Mouse (Mus musculus) adrenal gland, postnatal 4 days (tissue): ENCODE measurements around the gene Gm4871. TPM values are rescaled to one million over a fixed set of nuclear protein-coding genes. Genes with fewer than 3 reads are reported as not detected.
A peak's percentile ranks its signal among the peaks of the same experiment; 100 is the strongest.
"Not testable (repeated sequence)": the region's sequence is repeated elsewhere in the genome, so short reads cannot be mapped to it uniquely, and the experiment has no call there.

Experiments used
- DNase-seq, 2 experiments: peaks; one replicate each; pipeline ENCODE4 v3.0.0; 2021 to 2022; ENCODE audit warnings: low spot score in 2 of 2, mixed read lengths in 2 of 2
- long read RNA-seq, 2 experiments: library from polyadenylated mRNA; stranded (forward); transcript quantifications; one replicate each; pipeline ENCODE4 v2.0.0; 2021
- total RNA-seq, 2 experiments: library from RNA; stranded (reverse); gene quantifications; 2 replicates each; pipeline ENCODE4 v1.2.3; 2021

The Gm4871 gene
- total RNA-seq = not detected
- long read RNA-seq, experiment 1 = 0 reads
- long read RNA-seq, experiment 2 = 0 reads

DNA sequence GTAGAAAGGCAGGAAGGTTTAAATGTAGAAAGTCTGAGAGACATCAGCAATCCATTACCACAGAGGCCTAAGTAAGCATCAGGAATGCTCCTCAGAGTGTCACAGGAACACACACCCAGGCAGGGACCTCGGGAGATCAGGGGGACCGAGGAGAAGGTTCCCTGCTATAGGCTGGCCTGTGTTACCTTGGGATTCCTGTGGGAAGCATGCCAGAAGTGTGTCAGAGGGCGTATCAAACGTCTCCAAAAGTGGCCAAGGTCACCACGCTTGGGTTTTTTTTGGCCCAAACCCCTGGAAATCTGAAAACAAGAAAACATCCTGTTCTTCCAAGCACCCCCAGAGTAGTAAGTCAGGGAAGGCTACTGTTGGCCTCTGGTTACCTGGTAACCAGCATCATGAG is at the start of gene Gm4871:
Gene Gm4871, minus strand, starts transcription at position 364 of the 400 bp plus-strand sequence.
- DNase-seq = not testable (repeated sequence)

DNA sequence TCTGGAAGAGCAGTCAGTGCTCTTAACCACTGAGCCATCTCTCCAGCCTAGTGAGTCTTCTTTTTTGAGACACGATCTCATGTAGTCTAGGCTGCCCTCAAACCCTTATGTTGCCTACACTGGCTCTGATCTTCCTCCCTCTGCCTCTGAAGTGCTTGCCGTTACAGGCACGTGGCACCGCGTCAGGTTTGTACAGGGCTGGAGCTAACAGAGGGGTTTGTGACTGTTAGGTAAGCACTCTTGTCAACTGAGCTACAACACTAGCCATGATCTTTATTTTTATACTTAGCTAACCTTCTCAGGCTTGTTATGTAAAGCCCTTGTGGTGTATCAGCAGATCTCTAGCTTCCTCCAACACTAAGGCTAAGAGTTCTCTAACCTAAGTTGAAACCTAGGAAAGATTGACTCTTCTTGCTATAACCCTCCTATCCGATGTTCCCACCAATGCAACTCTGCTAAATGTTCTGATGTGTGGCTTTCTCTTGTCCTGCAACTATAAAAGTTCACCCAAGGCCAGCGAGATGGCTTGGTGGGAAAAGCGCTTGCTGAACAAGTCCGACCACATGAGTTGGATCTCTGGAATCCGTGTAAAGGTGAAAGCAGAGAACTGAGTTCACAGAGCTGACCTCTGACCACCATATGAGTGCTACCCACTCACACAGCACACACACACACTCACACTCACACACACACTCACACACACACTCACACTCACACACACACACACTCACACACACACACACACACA is 49.5 kb upstream of the Gm4871 start:
- no peak for DNase-seq

DNA sequence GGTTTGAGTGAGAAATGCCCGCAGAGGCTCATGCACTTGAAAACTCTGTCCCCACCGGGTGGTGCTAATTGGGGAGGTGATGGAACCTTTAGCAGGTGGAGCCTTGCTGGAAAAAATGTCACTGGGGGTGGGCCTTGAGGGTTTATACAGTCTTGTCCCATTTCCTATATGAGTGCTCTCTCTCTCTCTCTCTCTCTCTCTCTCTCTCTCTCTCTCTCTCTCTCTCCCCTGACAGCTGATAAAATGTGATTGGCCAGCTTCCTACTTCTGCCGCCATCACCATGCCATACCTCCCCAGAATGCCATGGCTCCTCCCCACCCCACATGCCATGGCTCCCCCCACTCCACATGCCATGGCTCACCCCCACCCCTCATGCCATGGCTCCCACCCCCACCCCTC is 42.5 kb upstream of the Gm4871 start:
- DNase-seq = no peak

- no peak for DNase-seq
Observed at GRCm38 (mm10) chr5:145071342-145071741, 38.8 kb upstream of the Gm4871 start.

DNA sequence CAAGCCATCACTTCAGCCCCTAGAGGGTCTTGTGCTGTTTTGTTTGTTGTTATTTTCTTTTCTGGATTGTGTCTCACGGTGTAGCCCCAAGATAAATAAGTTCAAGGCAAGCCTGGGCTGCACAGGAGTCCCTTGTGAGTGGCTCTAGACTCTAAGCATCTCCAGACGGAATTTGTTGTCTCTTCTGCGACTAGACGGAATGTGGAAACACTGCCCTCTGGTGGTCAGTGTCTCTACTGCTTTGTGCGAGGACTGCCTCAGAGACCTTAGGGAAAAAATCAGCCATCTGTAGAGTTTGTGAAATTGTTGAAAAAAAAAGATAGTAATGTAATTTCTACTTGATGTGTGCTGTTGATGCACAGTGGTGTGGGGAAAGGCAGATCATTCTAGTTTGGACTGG is 37.2 kb upstream of the Gm4871 start:
- DNase-seq = peak; percentile 23 to 53

GRCm38 (mm10) chr5:145068863-145069262 is 36.3 kb upstream of the Gm4871 start:
- DNase-seq = no peak

- no peak for DNase-seq
Observed at GRCm38 (mm10) chr5:145064765-145065340, 32.3 kb upstream of the Gm4871 start.

DNA sequence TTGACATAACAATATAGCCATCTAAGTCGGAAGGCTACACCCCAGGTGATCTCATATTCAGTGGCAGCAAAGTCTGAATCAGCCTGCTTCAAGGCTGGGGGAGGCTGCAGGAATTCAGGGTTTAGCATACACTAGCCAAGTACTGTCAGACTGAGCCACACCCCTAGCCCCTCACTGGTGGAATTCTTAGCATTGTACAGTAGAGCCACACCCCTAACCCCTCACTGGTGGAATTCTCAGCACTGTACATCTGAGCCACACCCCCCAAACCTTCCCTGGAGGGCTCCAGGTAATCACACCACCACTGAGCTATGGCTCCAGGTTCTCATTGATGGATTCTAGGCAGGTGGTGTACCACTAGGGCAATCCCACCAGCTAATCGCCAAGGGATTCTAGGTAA is 27.0 kb upstream of the Gm4871 start:
- no peak for DNase-seq

DNA sequence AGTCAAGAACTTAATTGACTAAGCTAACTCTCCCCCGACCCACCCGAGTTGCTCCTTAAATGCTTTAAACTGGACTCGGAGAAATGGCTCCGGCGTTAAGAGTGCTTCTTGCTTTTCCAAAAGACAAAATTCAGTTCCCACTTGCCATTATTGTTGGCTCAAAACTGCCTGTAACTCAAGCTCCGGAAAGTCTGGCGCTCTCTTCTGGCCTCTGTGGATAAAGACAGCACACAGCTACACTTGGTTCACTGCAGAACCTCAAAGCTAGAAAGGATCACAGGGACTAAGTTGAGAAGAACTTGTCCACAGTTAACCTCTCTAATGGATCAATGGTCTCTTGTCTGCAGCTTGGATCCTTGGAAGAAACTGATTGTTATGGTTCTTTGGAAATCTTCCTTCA is 26.2 kb upstream of the Gm4871 start:
- no peak for DNase-seq

DNA sequence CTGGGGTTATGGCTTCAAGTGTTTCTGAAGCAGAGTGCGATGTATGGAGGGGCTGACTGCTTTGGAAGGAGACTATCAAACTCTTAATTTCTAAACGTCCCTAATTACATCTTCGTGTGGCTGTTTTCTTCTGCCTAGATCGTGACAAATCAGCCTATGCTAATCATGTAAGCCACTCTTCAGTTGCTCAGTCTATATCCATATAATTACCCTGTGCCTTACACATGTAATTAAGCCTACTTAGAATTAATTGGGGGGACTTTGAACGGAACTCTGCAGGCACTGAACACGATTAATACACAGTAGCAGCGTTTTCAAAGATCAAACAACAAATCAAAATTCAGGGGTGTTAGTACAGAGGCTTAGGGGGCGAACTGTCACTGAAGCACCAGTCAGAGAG is 25.4 kb upstream of the Gm4871 start:
- no peak for DNase-seq

DNA sequence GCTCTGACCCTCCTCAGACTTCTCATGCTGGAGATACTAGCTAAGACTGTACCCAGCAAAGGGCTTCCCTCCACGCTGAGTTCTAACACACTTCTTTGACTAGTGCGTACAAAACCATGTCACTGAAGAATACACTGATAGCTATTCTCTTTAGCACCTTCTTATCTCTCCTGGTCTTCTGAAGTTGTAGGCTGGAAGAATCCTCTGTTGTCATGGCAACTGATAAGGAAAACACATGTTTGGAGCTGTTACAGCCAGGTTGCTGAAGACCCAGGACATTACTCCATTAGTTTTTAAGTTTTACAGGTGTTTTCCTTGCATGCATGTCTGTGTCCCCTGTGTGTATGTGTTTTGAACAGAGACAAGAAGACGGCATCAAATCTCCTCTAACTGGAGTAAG is 21.6 kb upstream of the Gm4871 start:
- not testable (repeated sequence) for DNase-seq

GRCm38 (mm10) chr5:145042690-145043089 is 10.1 kb upstream of the Gm4871 start, which contains the start of gene 1700018F24Rik:
Gene 1700018F24Rik, plus strand, starts transcription at chr5:145042990.
- DNase-seq = not testable (repeated sequence)

DNA sequence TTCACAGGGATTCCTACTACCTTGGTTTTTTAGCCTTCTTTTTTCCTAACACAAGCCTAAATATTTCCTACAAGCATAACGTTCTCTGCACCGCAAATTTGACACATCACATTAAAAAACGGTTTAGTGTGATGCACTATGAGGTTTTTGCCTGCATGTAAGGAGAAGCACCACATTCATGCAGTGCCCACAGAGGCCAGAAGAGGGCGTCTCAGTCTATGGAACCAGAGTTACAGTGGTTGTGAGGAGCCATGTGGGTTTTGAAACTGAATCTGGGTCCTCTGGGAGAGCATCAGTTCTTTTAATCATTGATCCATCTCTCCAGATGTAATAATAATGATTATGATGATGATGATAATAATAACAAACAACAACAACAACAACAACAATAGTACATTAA is 9.1 kb upstream of the Gm4871 start:
- DNase-seq = no peak

- not testable (repeated sequence) for DNase-seq
Observed at GRCm38 (mm10) chr5:145030476-145030875, 2.1 kb downstream of the Gm4871 start.

DNA sequence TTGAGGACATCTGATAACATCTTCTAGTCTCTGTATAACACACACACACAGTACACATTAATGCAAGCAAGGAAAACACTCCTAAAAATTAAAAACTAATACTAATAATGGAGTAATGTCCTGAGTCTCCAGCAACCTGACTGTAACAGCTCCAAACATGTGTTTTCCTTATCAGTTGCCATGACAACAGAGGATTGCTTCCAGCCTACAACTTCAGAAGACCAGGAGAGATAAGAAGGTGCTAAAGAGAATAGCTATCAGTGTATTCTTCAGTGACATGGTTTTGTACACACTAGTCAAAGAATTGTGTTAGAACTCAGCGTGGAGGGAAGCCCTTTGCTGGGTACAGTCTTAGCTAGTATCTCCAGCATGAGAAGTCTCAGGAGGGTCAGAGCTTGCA is 11.8 kb downstream of the Gm4871 start:
- not testable (repeated sequence) for DNase-seq

DNA sequence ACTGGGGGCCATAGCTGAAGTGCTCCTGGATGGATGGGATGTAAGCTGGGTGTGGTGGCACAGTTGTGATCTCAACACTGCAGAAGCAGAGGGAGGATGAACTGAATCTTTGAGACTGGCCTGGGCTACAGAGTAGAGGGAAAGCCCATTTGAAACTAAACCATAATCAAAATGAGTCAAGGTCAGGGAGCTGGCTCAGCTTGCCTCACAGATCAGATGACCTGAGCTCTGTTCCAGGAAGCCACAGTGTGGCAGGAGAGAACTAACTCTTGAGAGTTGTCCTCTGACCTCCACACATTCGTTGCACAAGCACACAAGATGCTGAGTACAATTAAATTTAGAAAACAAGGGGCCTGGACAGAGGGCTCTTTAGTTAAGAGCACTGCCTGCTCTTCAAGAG is 12.3 kb downstream of the Gm4871 start:
- not testable (repeated sequence) for DNase-seq

DNA sequence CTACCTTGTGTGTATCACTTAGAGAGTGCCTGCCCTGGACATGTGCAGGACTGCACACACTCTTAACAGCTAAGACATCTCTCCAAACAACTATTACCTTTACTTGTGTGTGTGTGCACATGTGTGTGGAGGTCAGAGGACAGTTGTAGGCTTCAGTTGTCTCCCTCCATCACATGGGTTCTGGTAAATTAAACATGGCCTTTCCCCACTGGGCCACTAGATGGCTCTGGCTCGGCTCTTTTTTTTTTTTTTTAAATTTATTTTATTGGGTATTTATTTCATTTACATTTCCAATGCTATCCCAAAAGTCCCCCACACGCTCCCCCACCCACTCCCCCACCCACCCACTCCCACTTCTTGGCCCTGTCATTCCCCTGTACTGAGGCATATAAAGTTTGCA is 15.8 kb downstream of the Gm4871 start:
- not testable (repeated sequence) for DNase-seq

DNA sequence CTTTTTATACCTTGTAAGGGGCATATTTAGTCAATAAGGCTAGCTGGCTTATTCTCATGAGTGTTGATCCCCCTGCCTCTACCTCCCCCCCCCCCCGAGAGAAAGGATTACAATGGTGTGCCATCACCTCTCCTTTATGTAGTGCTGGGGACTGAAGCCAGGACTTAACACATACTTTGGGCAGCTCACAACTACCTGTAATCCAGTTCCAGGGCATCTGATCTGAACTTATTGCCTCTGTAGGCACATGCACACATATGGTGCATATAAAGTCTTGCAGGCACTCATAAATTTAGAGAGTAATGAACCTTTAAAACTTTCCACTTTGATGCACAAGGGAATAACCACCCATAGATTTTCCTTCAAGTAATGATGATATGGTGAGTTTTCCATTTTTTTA is 18.3 kb downstream of the Gm4871 start:
- no peak for DNase-seq

GRCm38 (mm10) chr5:145008878-145009659 is 23.5 kb downstream of the Gm4871 start:
- no peak for DNase-seq

- no peak for DNase-seq
Observed at GRCm38 (mm10) chr5:145005596-145005995, 27.0 kb downstream of the Gm4871 start.

DNA sequence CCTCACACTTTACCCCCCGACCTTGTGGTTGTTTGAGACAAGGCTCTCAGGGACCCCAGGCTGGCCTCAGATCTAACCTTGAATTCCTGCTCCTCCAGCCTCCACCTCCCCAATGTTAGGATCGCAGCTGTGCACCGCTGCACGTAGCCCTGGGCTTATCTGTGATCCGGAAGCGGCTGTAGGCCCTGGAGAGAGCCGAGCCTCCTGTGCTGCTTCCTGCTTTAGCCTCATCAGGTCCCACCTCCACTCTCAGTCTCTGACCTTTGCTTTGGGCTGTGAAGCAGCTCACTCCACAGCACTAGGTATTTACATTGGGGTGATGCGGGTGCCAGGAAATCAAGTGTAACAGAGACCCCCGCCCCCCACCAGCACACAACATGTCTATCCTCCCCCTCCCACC is 28.1 kb downstream of the Gm4871 start:
- DNase-seq = no peak

- no peak for DNase-seq
Observed at GRCm38 (mm10) chr5:145003362-145003761, 29.2 kb downstream of the Gm4871 start.
